Mouse (Mus musculus): Measurements from ENCODE around the gene Scel.

GRCm38 (mm10) chr14:103477281-103477680 is 35.9 kb upstream of the Scel start:
- TF ChIP-seq CTCF (IDR thresholded peaks at IDR 0.05; ENCODE audit: borderline replicate concordance, control insufficient read depth, extremely low read depth, insufficient read depth, low read length, poor library complexity) (no peak), POLR2A (IDR thresholded peaks at IDR 0.05; ENCODE audit: control insufficient read depth, extremely low read depth, insufficient read depth, low read length, poor library complexity) (no peak)

All from thymus, adult 2 months (tissue).